Mouse (Mus musculus) hindbrain, postnatal 0 days (tissue): ENCODE measurements around the gene Ceacam15. TPM values are rescaled to one million over a fixed set of nuclear protein-coding genes. Genes with fewer than 3 reads are reported as not detected.
A peak's percentile ranks its signal among the peaks of the same experiment; 100 is the strongest.
"Not testable (repeated sequence)": the region's sequence is repeated elsewhere in the genome, so short reads cannot be mapped to it uniquely, and the experiment has no call there.

Source experiments
- ATAC-seq: fragments of 200-750 bp; cut with Nextera tagmentation; 2 replicates; pipeline ENCODE4 v1.8.0; 2017; ENCODE audit warnings: mild to moderate bottlenecking, moderate TSS enrichment, moderate library complexity
- DNase-seq: peaks from one replicate; pipeline ENCODE4 v3.0.0-alpha.2; 2015; ENCODE audit warnings: low spot score
- H3K27ac ChIP-seq: fragments of 300-500 bp; sonication (generic); 2 replicates; pipeline ENCODE4 v1.5.1; 2014; ENCODE audit warnings: mild to moderate bottlenecking
- H3K27me3 ChIP-seq: fragments of 300-500 bp; sonication (generic); 2 replicates; pipeline ENCODE4 v1.6.1; 2014; ENCODE audit warnings: low read length, mixed read lengths; ENCODE audit not compliant: insufficient read depth
- H3K36me3 ChIP-seq: fragments of 300-500 bp; sonication (generic); 2 replicates; pipeline ENCODE4 v1.6.1; 2014; ENCODE audit warnings: low read length, mixed read lengths; ENCODE audit not compliant: insufficient read depth
- H3K4me1 ChIP-seq: fragments of 300-500 bp; sonication (generic); 2 replicates; pipeline ENCODE4 v1.6.1; 2014; ENCODE audit warnings: antibody characterized with exemption, low read length, mixed read lengths; ENCODE audit not compliant: insufficient read depth
- H3K4me2 ChIP-seq: fragments of 300-500 bp; sonication (generic); 2 replicates; pipeline ENCODE4 v1.6.1; 2014; ENCODE audit warnings: low read depth, mild to moderate bottlenecking, low read length, moderate library complexity, mixed read lengths
- H3K4me3 ChIP-seq: fragments of 300-500 bp; sonication (generic); 2 replicates; pipeline ENCODE4 v1.5.1; 2014; ENCODE audit warnings: low read length
- H3K9ac ChIP-seq: fragments of 300-500 bp; sonication (generic); replicated peaks from 2 replicates; pipeline ENCODE4 v1.6.1; 2014; ENCODE audit warnings: mild to moderate bottlenecking, low read length, moderate library complexity, mixed read lengths
- H3K9me3 ChIP-seq: fragments of 300-500 bp; sonication (generic); 2 replicates; pipeline ENCODE4 v1.6.1; 2016; ENCODE audit warnings: low read length, mixed read lengths
- CTCF ChIP-seq: IDR thresholded peaks from 2 replicates; pipeline ENCODE4 v1.5.1; 2016; ENCODE audit warnings: antibody characterized with exemption, control low read depth, low read depth
- WGBS: fragments of 180-500 bp; shearing (Covaris S2); extraction: QIAGEN DNeasy Blood & Tissue Kit; methylation state at CpG from one replicate; pipeline ENCODE4 v1.1.7; 2014; 5-methylcytosine and 5-hydroxymethylcytosine counted together
- polyA plus RNA-seq: library from polyadenylated mRNA; unstranded; fragments of >200 nt; fragmentation: Nextera tagmentation; extraction: Ambion mirVana; gene quantifications from 2 replicates; pipeline ENCODE4 v1.2.1, GENCODE M21; 2015
- total RNA-seq: library from RNA; depleted of rRNA; stranded (reverse); fragments of >200 nt; gene quantifications from 2 replicates; pipeline ENCODE4 v1.2.3, GENCODE M21; 2014

Gene Ceacam15
- total and polyA plus RNA-seq, 2 experiments from 2014 or later, result not detected

DNA sequence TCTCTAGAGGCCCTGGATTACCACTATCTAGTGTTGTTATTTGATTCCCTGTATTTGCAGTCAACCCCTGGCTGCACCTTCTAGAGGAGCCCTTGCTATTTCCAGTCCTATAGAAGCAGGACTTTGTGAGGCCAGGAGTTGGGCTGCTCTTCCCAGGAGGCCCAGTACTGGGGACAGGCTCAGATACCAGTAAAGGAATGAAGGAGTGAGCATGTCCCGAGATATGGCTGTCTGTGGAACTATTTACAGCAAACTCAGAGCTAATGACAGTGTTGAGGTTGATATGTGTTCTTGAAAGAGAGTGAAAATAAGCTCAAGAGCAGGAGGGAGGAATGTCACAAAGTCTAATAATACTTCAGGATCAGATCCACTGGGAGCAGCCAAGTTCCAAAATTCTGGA, 1.7 kb downstream of the Ceacam15 start:
- TF ChIP-seq CTCF, result no peak
- Histone ChIP-seq H3K9me3 (no peaks in the 10 kb centered on the region), H3K27ac (no peak overlapping the region), H3K4me2 (no peak overlapping the region), H3K36me3 (no peaks in the 10 kb centered on the region), H3K9ac (no peak overlapping the region), H3K4me1 (no peaks in the 10 kb centered on the region), H3K4me3 (no peak overlapping the region), H3K27me3 (no peaks in the 10 kb centered on the region)
- ATAC-seq (no peak), DNase-seq (no peak)
- WGBS, result 71% methylated on average over 1 of the region's 1 CpGs

DNA sequence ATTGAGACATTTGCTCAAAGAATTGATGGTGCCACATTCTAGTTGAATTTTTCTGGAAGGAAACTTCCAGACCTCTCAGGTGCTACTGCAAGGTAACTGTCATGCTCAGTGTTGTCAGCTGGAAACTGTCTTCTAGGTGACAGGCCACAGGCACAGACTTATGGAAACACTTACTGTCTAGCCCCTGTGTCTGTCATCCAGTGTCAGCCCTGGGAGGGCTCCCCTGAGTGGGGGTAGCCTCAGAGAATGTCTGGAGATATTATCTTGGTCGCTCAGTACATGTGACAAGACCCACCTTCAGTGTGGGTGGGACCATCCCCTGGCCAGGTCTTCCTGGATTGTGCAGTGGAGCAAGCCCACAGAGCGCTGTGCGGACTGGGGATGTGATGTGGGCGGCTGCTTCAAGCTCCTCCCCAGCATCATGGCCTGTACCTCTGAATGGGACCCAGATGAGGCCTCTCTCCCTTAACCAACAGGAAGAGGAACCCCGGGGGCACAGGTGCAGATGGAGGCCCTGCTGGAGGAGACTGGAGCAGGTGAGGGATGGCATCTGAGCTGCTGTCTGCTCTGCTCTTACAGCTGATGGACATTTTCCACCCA, 7.1 kb downstream of the Ceacam15 start:
- WGBS, result 76% methylated on average over 4 of the region's 5 CpGs
- H3K9ac ChIP-seq, H3K9me3 ChIP-seq, H3K36me3 ChIP-seq, H3K4me1 ChIP-seq, H3K4me3 ChIP-seq, DNase-seq, H3K27me3 ChIP-seq, ATAC-seq, H3K27ac ChIP-seq, H3K4me2 ChIP-seq: not testable (repeated sequence)

DNA sequence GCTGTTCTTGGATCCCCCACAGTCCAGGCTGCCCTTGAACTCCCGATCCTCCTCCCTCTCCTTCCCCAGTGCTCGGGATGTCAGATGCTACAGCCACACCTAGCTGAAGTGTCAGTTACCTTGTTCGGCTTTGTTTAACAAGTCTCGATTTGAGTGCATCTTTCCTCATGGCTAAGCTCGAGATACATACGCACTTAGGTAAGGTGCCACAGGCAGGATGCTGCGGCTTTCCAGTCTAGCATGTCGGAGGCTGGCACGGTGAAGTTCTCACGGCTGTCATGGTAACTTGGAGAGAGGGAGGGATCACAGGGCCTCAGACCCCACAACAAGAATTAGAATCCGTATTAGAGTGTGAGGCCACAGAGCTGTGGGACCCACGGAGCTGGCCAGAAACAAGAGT, 31.2 kb downstream of the Ceacam15 start:
- 62% methylated on average over 12 of the region's 12 CpGs for WGBS
- ATAC-seq, result no peak

DNA sequence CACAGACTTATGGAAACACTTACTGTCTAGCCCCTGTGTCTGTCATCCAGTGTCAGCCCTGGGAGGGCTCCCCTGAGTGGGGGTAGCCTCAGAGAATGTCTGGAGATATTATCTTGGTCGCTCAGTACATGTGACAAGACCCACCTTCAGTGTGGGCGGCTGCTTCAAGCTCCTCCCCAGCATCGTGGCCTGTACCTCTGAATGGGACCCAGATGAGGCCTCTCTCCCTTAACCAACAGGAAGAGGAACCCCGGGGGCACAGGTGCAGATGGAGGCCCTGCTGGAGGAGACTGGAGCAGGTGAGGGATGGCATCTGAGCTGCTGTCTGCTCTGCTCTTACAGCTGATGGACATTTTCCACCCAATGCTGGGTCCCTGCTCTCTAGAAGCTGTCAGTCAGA, 32.4 kb downstream of the Ceacam15 start:
- H3K9ac ChIP-seq, ATAC-seq, H3K4me1 ChIP-seq, H3K27me3 ChIP-seq, DNase-seq, H3K4me2 ChIP-seq, H3K4me3 ChIP-seq, H3K36me3 ChIP-seq, H3K9me3 ChIP-seq, H3K27ac ChIP-seq: not testable (repeated sequence)
- WGBS, result 45% methylated on average over 3 of the region's 4 CpGs

More for the DNA sequence above, 31.2 kb downstream of the Ceacam15 start:
- TF ChIP-seq CTCF, result no peak
- H3K4me1 ChIP-seq, result no peaks in the 10 kb centered on the region; the same call in 1 of the 2 replicates
- no peaks in the 10 kb centered on the region for H3K27me3 ChIP-seq
- no peak overlapping the region for H3K9ac ChIP-seq
- no peak overlapping the region for H3K4me3 ChIP-seq
- no peak overlapping the region for H3K4me2 ChIP-seq
- no peak for DNase-seq
- no peaks in the 10 kb centered on the region for H3K36me3 ChIP-seq
- no peak overlapping the region for H3K27ac ChIP-seq
- no peaks in the 10 kb centered on the region for H3K9me3 ChIP-seq

DNA sequence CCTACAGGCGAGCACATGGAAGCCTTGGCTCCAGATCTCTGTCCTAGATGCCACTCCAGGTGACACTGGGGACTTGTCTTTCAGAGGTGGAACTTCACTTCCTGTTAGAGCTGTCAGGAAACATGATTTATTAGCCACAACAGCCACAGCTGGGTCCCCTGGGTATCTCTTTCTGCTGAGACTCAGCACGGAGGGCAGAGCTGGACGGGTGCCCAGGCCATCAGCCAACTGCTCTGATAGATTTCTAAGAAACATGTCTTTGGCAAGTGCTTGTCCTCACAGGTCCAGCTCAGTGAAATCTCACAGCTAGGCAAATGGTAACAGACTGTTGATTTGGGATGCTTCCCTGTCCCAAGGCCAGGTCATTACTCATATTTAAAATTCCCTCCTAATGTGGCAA, 36.5 kb downstream of the Ceacam15 start:
- H3K4me2 ChIP-seq, result no peak overlapping the region
- peak; percentile 88 for DNase-seq
- 26% methylated on average over 3 of the region's 3 CpGs for WGBS
- H3K27ac ChIP-seq, result no peak overlapping the region
- H3K36me3 ChIP-seq, result no peaks in the 10 kb centered on the region
- no peak overlapping the region for H3K9ac ChIP-seq
- no peak for TF ChIP-seq CTCF
- no peaks in the 10 kb centered on the region for H3K4me1 ChIP-seq
- H3K9me3 ChIP-seq, result no peaks in the 10 kb centered on the region
- no peak overlapping the region for H3K4me3 ChIP-seq
- no peaks in the 10 kb centered on the region for H3K27me3 ChIP-seq
- ATAC-seq, result peak; percentile 69

DNA sequence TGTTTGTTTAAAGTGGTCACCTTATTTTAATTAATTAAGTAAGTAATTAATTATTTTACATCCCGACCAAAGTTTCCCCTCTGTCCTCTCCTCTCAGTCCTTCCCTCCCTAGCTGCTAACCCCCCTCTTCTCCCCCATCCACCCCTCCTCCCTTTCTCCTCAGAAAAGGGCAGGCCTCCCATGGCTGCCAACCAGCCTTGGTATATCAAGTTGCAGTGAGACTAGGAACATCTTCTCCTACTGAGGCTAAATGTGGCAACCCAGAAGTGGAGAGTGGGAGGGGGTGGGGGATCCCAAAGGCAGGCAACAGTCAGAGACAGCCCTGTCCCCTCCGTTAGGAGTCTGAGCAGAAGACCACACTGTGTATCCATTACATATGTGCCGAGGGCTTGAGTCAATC, 40.4 kb downstream of the Ceacam15 start:
- H3K27me3 ChIP-seq, result no peaks in the 10 kb centered on the region
- no peak for ATAC-seq
- H3K9me3 ChIP-seq, result no peaks in the 10 kb centered on the region
- no peak overlapping the region for H3K9ac ChIP-seq
- TF ChIP-seq CTCF, result no peak
- no peak overlapping the region for H3K4me2 ChIP-seq
- H3K4me3 ChIP-seq, result no peak overlapping the region
- WGBS, result 58% methylated on average over 3 of the region's 3 CpGs
- H3K27ac ChIP-seq, result no peak overlapping the region
- no peak for DNase-seq
- H3K4me1 ChIP-seq, result no peaks in the 10 kb centered on the region
- no peaks in the 10 kb centered on the region for H3K36me3 ChIP-seq

DNA sequence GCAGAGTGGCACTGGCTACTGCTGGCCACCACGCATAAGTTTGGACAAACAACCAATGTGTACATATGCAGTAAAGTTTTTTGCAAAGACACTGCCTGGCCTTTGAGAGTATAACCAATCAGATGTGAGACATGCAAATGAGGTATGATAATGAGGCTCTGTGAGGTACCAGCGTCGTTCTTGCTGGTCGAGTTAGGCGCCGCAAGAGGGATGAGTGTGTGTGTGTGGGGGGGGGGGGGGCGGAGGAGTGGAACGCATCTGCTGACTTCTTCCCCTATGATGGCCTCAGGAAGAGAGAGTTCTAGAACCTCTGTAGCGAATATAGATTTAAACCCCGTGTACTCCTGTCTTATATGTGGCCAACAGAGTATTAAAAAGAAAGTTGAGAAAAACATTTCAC, 41.6 kb downstream of the Ceacam15 start:
- not testable (repeated sequence) for H3K4me2 ChIP-seq, H3K9ac ChIP-seq, H3K36me3 ChIP-seq, H3K27me3 ChIP-seq, H3K4me3 ChIP-seq, H3K4me1 ChIP-seq, H3K27ac ChIP-seq, DNase-seq, H3K9me3 ChIP-seq
- ATAC-seq, result 0 out of 2 replicates have a peak, but pooled peaks have one; percentile 13
- 11% methylated on average over 10 of the region's 10 CpGs for WGBS
